ENCODE assay signal across 24 mouse cellular contexts in the genomic region with DNA sequence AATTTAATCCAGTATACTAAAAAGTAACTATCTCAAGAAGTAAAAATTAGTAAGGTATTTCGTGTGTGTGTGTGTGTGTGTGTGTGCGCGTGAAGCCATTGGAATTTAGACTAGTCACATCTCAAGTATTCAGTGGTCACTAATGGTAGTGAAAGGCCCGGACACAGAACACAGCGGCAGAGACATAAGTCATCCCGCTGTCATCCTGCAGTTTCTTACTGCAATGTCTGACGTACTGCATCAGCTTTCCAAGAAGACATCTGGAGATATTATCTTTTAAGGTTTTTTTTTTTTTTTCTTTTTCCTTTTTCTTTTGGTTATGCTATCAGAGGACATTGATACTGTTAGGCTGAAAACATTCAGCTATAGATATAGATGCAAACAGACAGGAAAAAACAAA. TPM values are rescaled to one million over a fixed set of nuclear protein-coding genes. Genes with fewer than 3 reads are reported as not detected.
DNase-seq lines count a peak whose midpoint lies in the region; ATAC-seq lines count a peak whose summit lies in the region.
"Had no signal": no experiment of that assay in that cellular context is flagged by ENCODE, and none has a peak within 500 bp of the region (broad histone marks: within the 10 kb centered on the region; RNA-seq: fewer than 3 reads in every experiment).

No protein-coding gene starts in this region.

- H3K36me3 ChIP-seq in heart, embryonic 11.5 days (ENCODE audit: control insufficient read depth, insufficient read depth, low read length): no peaks in the 10 kb centered on the region; the same call in 1 of the 2 replicates

- no peaks in the 10 kb centered on the region for H3K9me3 ChIP-seq in heart, embryonic 11.5 days (replicated peaks; ENCODE audit: control insufficient read depth, low read length)
- H3K9me3 ChIP-seq: embryonic facial prominence, embryonic 10.5 days; embryonic facial prominence, embryonic 12.5 days; forebrain, embryonic 13.5 days; forebrain, embryonic 15.5 days; G1E had no signal

- H3K27ac ChIP-seq in heart, embryonic 11.5 days (ENCODE audit: low read depth, low read length): no peak overlapping the region
- H3K27ac ChIP-seq: embryonic facial prominence, embryonic 10.5 days; embryonic facial prominence, embryonic 12.5 days; forebrain, embryonic 13.5 days; forebrain, embryonic 15.5 days had no signal

- DNase-seq in 3T3-L1 (ENCODE audit: low read depth, low spot score) (peak; percentile 89), MN1 (ENCODE audit: low spot score) (peak; percentile 84)
- peak; percentile 19 for DNase-seq in mesoderm, embryonic 11.5 days (ENCODE audit: low read depth, low spot score)
- DNase-seq: adrenal gland, adult 8-10 months; adrenal gland, postnatal 14 days; adrenal gland, postnatal 36 days; cerebellum, adult 11-12 months; cerebellum, adult 2 months; cerebellum, adult 9-10 months; cerebellum, postnatal 10 days; cerebellum, postnatal 25 days; forebrain, postnatal 0 days had no signal

- H3K27me3 ChIP-seq in heart, embryonic 11.5 days (ENCODE audit: control insufficient read depth, insufficient read depth, low read length): no peaks in the 10 kb centered on the region
- H3K27me3 ChIP-seq: CH12.LX; embryonic facial prominence, embryonic 12.5 days; forebrain, embryonic 13.5 days; forebrain, embryonic 15.5 days; Patski had no signal

- H3K4me2 ChIP-seq in heart, embryonic 11.5 days: no peak overlapping the region
- H3K4me2 ChIP-seq: embryonic facial prominence, embryonic 12.5 days; forebrain, embryonic 13.5 days; forebrain, embryonic 15.5 days had no signal

- no peak overlapping the region for H3K9ac ChIP-seq in heart, embryonic 11.5 days (ENCODE audit: low read depth, low read length)
- H3K9ac ChIP-seq: embryonic facial prominence, embryonic 12.5 days; forebrain, embryonic 13.5 days; forebrain, embryonic 15.5 days; forebrain, postnatal 0 days had no signal

- H3K4me3 ChIP-seq in heart, embryonic 11.5 days (ENCODE audit: low read depth, low read length): no peak overlapping the region
- H3K4me3 ChIP-seq: embryonic facial prominence, embryonic 10.5 days; embryonic facial prominence, embryonic 12.5 days; forebrain, embryonic 13.5 days; forebrain, embryonic 15.5 days had no signal

- H3K4me1 ChIP-seq in heart, embryonic 11.5 days (ENCODE audit: control insufficient read depth, insufficient read depth, low read length): no peaks in the 10 kb centered on the region
- H3K4me1 ChIP-seq: embryonic facial prominence, embryonic 10.5 days; embryonic facial prominence, embryonic 12.5 days had no signal

- ATAC-seq in inflammation-experienced regulatory T-cells, adult 6 months: no peak
- ATAC-seq in megakaryocyte, adult 5-6 weeks (ENCODE audit: poor library complexity, severe bottlenecking): no peak
- ATAC-seq in heart, embryonic 11.5 days (replicated peaks; ENCODE audit: insufficient number of reproducible peaks, low FRiP score, low TSS enrichment): no peak
- ATAC-seq: activated CD4-positive, CD25-positive, alpha-beta regulatory T cell, adult 4 months; CD4-positive, CD25-positive, alpha-beta regulatory T cell, adult 4 months; forebrain, embryonic 13.5 days; forebrain, embryonic 15.5 days; forebrain, postnatal 0 days; Patski had no signal

- WGBS in heart, embryonic 11.5 days (ENCODE audit: insufficient replicate concordance): 88% methylated on average over 7 of the region's 7 CpGs

RNA-seq across cellular contexts. Expression of gene Cep170, which starts 24.5 kb away (rescaled TPM):
- polyA plus RNA-seq in inflammation-experienced regulatory T-cells, adult 6 months (2017; shearing (Covaris generic)): 10 to 100 TPM; 10.7 to 11.6 (median 11.6) TPM
- total RNA-seq in megakaryocyte, adult 5-6 weeks (2015): 68.3 and 74.4 TPM in 2 replicates
- total RNA-seq in megakaryocyte, adult 5-6 weeks (2017): 65.6 and 77.4 TPM in 2 replicates
- polyA plus RNA-seq in heart, embryonic 11.5 days (2014; fragmentation: Nextera tagmentation; extraction: Ambion mirVana): 30.6 and 33.9 TPM in 2 replicates

RNA-seq across cellular contexts. Expression of gene Sdccag8, which starts 25.1 kb away (rescaled TPM):
- 10 to 100 TPM; 24.5 to 28.1 (median 27.5) TPM for polyA plus RNA-seq in inflammation-experienced regulatory T-cells, adult 6 months (2017; shearing (Covaris generic))
- 17.5 and 24.1 TPM in 2 replicates for total RNA-seq in megakaryocyte, adult 5-6 weeks (2015)
- total RNA-seq in megakaryocyte, adult 5-6 weeks (2017): 55.3 and 59.3 TPM in 2 replicates
- polyA plus RNA-seq in heart, embryonic 11.5 days (2014; fragmentation: Nextera tagmentation; extraction: Ambion mirVana): 9.8 and 12.0 TPM in 2 replicates

Comparison
In these comparisons a context has a peak if more than half of its experiments do, and no peak if none do; other contexts are left out.
1. DNase-seq: peak in every context shown above with its lines; median percentile 89 in 3T3-L1; 84 in MN1; 19 in mesoderm, embryonic 11.5 days.